Mouse (Mus musculus): ENCODE measurements around the gene Shisa7. TPM values are rescaled to one million over a fixed set of nuclear protein-coding genes. Genes with fewer than 3 reads are reported as not detected.
A peak's percentile ranks its signal among the peaks of the same experiment; 100 is the strongest.
"Not testable (repeated sequence)": the region's sequence is repeated elsewhere in the genome, so short reads cannot be mapped to it uniquely, and the experiment has no call there.

The Shisa7 gene
- polyA plus RNA-seq, 1 experiment from 2014 or later: 0.68 TPM

GRCm38 (mm10) chr7:4795767-4796433 is 48.6 kb downstream of the Shisa7 start:
- no peak overlapping the region for H3K9ac ChIP-seq (ENCODE audit: low read depth, low read length)
- H3K4me3 ChIP-seq (ENCODE audit: low read depth, low read length): no peak overlapping the region
- H3K4me1 ChIP-seq (ENCODE audit: control insufficient read depth, insufficient read depth, low read length): 0 out of 2 replicates have a peak, but pooled peaks cover 3% of the 10 kb centered on the region
- WGBS: 70% methylated on average over 7 of the region's 7 CpGs
- no peak overlapping the region for H3K27ac ChIP-seq (replicated peaks; ENCODE audit: low read depth, low read length)
- no peaks in the 10 kb centered on the region for H3K27me3 ChIP-seq (replicated peaks; ENCODE audit: control insufficient read depth, insufficient read depth, low read length)
- peaks cover 44% of the 10 kb centered on the region for H3K36me3 ChIP-seq (ENCODE audit: control insufficient read depth, insufficient read depth, low read length)
- H3K9me3 ChIP-seq (ENCODE audit: control insufficient read depth, low read length): no peaks in the 10 kb centered on the region
- ATAC-seq (ENCODE audit: low read depth) (no peak; the same call in 1 of the 2 replicates), DNase-seq (ENCODE audit: low spot score) (peak; percentile 62)
- H3K4me2 ChIP-seq (ENCODE audit: low read depth, low read length): no peak overlapping the region

DNA sequence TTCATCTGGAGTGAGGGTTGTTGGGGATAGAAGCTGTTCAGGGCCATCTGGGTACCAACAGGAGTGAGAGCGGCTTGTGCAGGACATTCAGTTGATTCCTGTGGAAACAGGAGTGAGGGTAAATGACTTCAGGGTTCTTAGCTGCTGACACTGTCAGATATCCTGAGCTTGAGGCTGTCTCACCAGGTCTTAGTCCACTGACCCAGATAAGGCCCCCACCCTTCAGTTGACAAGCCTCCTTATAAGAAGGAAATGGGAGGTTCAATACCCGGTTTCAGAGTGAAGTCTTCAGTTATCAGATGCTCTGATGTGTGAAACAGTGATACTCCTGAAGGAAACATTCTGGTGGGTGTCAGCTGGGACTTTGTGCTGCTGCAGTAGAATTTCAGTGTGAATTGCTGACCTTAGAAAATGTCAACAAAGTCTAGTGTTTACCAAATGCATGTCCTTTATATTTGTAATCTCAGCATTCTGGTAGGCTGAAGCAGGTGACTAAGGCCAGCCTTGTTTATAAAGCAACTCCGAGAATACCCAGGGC is 49.8 kb downstream of the Shisa7 start:
- ATAC-seq (ENCODE audit: low read depth) (no peak), DNase-seq (ENCODE audit: low spot score) (no peak)
- Histone ChIP-seq H3K9me3 (ENCODE audit: control insufficient read depth, low read length) (no peaks in the 10 kb centered on the region), H3K27ac (replicated peaks; ENCODE audit: low read depth, low read length) (no peak overlapping the region), H3K4me1 (ENCODE audit: control insufficient read depth, insufficient read depth, low read length) (0 out of 2 replicates have a peak, but pooled peaks cover 3% of the 10 kb centered on the region), H3K27me3 (replicated peaks; ENCODE audit: control insufficient read depth, insufficient read depth, low read length) (no peaks in the 10 kb centered on the region), H3K9ac (ENCODE audit: low read depth, low read length) (no peak overlapping the region), H3K4me2 (ENCODE audit: low read depth, low read length) (peak overlapping the region; percentile 95; the same call in 1 of the 2 replicates), H3K36me3 (ENCODE audit: control insufficient read depth, insufficient read depth, low read length) (peaks cover 44% of the 10 kb centered on the region), H3K4me3 (ENCODE audit: low read depth, low read length) (no peak overlapping the region)
- WGBS: 81% methylated on average over 3 of the region's 3 CpGs

DNA sequence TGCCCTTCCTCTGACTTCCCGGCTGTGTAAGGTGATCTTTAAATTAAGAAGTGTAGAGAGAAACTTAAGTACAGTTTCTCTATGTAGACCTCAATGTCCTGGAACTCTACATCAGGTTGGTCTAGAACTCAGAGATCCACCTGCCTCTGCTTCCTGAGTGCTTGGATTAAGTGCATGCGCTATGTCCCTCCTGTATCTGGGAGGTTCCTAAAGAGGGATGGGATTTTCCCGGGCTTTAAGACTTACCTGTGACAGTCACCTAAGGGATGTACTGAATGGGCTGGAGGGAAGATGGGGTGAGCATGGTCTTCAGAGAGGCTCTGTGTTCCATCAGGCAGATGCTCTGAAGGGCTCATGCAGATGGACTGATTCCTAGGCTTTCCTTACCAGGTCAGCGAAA is 50.8 kb downstream of the Shisa7 start:
- WGBS: 43% methylated on average over 4 of the region's 4 CpGs
- Histone ChIP-seq H3K27ac (replicated peaks; ENCODE audit: low read depth, low read length) (peak overlapping the region; percentile 96), H3K27me3 (replicated peaks; ENCODE audit: control insufficient read depth, insufficient read depth, low read length) (no peaks in the 10 kb centered on the region; the same call in 1 of the 2 replicates)

GRCm38 (mm10) chr7:4793248-4793647 is 51.2 kb downstream of the Shisa7 start:
- H3K4me1 ChIP-seq (ENCODE audit: control insufficient read depth, insufficient read depth, low read length); DNase-seq (ENCODE audit: low spot score); H3K9me3 ChIP-seq (ENCODE audit: control insufficient read depth, low read length); H3K27me3 ChIP-seq (replicated peaks; ENCODE audit: control insufficient read depth, insufficient read depth, low read length): not testable (repeated sequence)
- Histone ChIP-seq H3K4me3 (ENCODE audit: low read depth, low read length) (peak overlapping the region; percentile 91), H3K27ac (replicated peaks; ENCODE audit: low read depth, low read length) (peak overlapping the region; percentile 96), H3K36me3 (ENCODE audit: control insufficient read depth, insufficient read depth, low read length) (peaks cover 44% of the 10 kb centered on the region), H3K9ac (ENCODE audit: low read depth, low read length) (peak overlapping the region; percentile 99), H3K4me2 (ENCODE audit: low read depth, low read length) (peak overlapping the region; percentile 95)
- peak; percentile 2; the same call in 1 of the 2 replicates for ATAC-seq (ENCODE audit: low read depth)
- WGBS: under 1% methylated on average over 29 of the region's 31 CpGs

More for the DNA sequence above, 50.8 kb downstream of the Shisa7 start:
- peak overlapping the region; percentile 95 for H3K4me2 ChIP-seq (ENCODE audit: low read depth, low read length)
- H3K9me3 ChIP-seq (ENCODE audit: control insufficient read depth, low read length): no peaks in the 10 kb centered on the region
- peak overlapping the region; percentile 91 for H3K4me3 ChIP-seq (ENCODE audit: low read depth, low read length)
- ATAC-seq (ENCODE audit: low read depth) (no peak), DNase-seq (ENCODE audit: low spot score) (no peak)
- peak overlapping the region; percentile 99 for H3K9ac ChIP-seq (ENCODE audit: low read depth, low read length)
- peaks cover 44% of the 10 kb centered on the region for H3K36me3 ChIP-seq (ENCODE audit: control insufficient read depth, insufficient read depth, low read length)
- peaks cover 5% of the 10 kb centered on the region; the same call in 1 of the 2 replicates for H3K4me1 ChIP-seq (ENCODE audit: control insufficient read depth, insufficient read depth, low read length)

GRCm38 (mm10) chr7:4792278-4793212 is 52.0 kb downstream of the Shisa7 start, which contains the start of gene Rpl28:
Rpl28 (plus strand) TSS chr7:4792874.
- 2% methylated on average over 41 of the region's 54 CpGs for WGBS
- Histone ChIP-seq H3K36me3 (ENCODE audit: control insufficient read depth, insufficient read depth, low read length) (peaks cover 40% of the 10 kb centered on the region), H3K27me3 (replicated peaks; ENCODE audit: control insufficient read depth, insufficient read depth, low read length) (no peaks in the 10 kb centered on the region; the same call in 1 of the 2 replicates), H3K4me3 (ENCODE audit: low read depth, low read length) (peak within 1 kb of the TSS; percentile 91), H3K4me1 (ENCODE audit: control insufficient read depth, insufficient read depth, low read length) (peaks cover 10% of the 10 kb centered on the region), H3K4me2 (ENCODE audit: low read depth, low read length) (peak within 1 kb of the TSS; percentile 95), H3K27ac (replicated peaks; ENCODE audit: low read depth, low read length) (peak within 1 kb of the TSS; percentile 96), H3K9me3 (ENCODE audit: control insufficient read depth, low read length) (no peaks in the 10 kb centered on the region), H3K9ac (ENCODE audit: low read depth, low read length) (peak within 1 kb of the TSS; percentile 99)
- DNase-seq (ENCODE audit: low spot score) (peak; percentile 99), ATAC-seq (ENCODE audit: low read depth) (peak; percentile 95)

DNA sequence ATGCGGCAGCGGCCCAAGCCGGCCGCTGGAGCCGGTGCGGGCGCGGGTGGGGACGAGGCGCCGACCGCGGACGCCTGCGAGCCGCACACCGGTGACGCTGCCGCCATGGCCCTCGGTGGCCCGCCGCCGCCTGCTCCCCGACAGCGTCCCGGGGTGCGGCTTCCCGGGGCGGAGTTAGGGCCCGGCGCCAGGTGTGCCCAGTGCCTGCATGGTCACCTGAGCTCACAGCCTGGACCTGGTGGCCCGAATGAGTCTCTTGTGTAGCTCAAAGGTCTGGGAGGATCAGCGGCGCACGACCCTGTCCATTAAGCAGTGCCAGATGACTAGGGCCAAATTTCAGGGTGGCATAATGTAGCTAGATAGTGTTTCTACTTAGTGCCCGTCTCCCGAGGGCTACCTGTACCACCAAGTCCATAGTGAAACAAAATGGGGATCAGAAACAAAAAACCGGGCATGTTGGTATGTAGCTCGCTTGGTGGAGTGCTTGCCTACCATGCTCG is 55.0 kb downstream of the Shisa7 start, which contains the start of gene Tmem238:
Tmem238 (minus strand) TSS at position 221 of the 500 bp plus-strand sequence.
- Histone ChIP-seq H3K36me3 (ENCODE audit: control insufficient read depth, insufficient read depth, low read length) (peaks cover 9% of the 10 kb centered on the region), H3K27me3 (replicated peaks; ENCODE audit: control insufficient read depth, insufficient read depth, low read length) (no peaks in the 10 kb centered on the region; the same call in 1 of the 2 replicates), H3K4me1 (ENCODE audit: control insufficient read depth, insufficient read depth, low read length) (peaks cover 10% of the 10 kb centered on the region), H3K27ac (replicated peaks; ENCODE audit: low read depth, low read length) (peak within 1 kb of the TSS; percentile 44), H3K4me2 (ENCODE audit: low read depth, low read length) (peak within 1 kb of the TSS; percentile 96), H3K9me3 (ENCODE audit: control insufficient read depth, low read length) (no peaks in the 10 kb centered on the region), H3K4me3 (ENCODE audit: low read depth, low read length) (peak within 1 kb of the TSS; percentile 61), H3K9ac (ENCODE audit: low read depth, low read length) (peak within 1 kb of the TSS; percentile 79)
- 14% methylated on average over 16 of the region's 40 CpGs for WGBS
- ATAC-seq (ENCODE audit: low read depth) (0 out of 2 replicates have a peak, but pooled peaks have one; percentile 12), DNase-seq (ENCODE audit: low spot score) (no peak)

DNA sequence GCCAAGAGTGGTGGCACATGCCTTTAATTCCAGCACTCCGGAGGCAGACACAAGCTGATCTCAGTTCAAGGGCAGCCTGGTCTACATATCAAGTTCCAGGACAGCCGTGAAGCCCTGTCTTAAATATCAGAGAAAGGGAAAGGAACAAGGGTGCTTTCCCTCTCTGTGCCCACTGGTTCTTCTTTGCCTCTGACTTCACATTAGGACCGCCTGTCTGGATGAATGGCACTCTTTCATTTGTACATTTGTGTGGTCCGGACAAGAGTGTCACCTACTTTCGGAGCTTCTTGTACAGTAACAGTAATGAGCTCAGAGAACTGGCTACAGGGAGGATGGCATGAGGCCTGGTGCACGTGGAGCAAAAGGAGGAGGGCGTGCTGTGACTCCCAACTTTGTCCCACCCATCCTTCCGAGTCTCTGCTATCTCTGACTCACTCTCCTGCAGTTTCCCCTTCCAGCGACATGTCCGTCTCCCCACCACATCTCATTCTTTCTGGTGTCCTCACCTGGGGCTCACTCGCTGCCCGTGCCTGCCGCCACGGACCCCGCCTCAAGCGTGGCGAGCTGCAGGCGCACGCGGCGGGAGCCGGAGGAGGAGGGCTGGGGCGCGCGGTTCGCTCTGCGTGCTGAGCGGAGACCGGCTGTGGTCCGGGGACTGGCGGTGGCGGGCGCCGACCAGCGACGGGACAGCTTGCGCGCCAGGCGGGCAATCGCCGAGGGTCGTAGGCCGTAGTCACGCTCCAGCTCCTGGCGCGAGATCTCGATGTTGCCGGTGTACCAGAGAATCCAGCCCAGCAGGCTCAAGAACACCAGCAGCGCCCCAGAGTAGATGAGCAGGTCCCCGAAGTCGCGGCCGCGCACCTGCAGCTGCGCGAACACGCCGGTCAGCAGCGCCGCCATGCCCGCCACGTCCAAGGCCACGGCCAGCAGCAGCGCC is 55.7 kb downstream of the Shisa7 start:
- DNase-seq (ENCODE audit: low spot score) (peak; percentile 62), ATAC-seq (ENCODE audit: low read depth) (peak; percentile 31)
- peak overlapping the region; percentile 61 for H3K4me3 ChIP-seq (ENCODE audit: low read depth, low read length)
- H3K9ac ChIP-seq (ENCODE audit: low read depth, low read length): peak overlapping the region; percentile 79
- H3K27ac ChIP-seq (replicated peaks; ENCODE audit: low read depth, low read length): peak overlapping the region; percentile 44
- peaks cover 7% of the 10 kb centered on the region for H3K4me1 ChIP-seq (ENCODE audit: control insufficient read depth, insufficient read depth, low read length)
- H3K4me2 ChIP-seq (ENCODE audit: low read depth, low read length): peak overlapping the region; percentile 96
- 2% methylated on average over 47 of the region's 64 CpGs for WGBS
- H3K9me3 ChIP-seq (ENCODE audit: control insufficient read depth, low read length): no peaks in the 10 kb centered on the region
- H3K27me3 ChIP-seq (replicated peaks; ENCODE audit: control insufficient read depth, insufficient read depth, low read length): no peaks in the 10 kb centered on the region; the same call in 1 of the 2 replicates
- H3K36me3 ChIP-seq (ENCODE audit: control insufficient read depth, insufficient read depth, low read length): peaks cover 2% of the 10 kb centered on the region

Data from embryonic facial prominence, embryonic 14.5 days (tissue).